Mouse (Mus musculus) liver, adult 2 months (tissue): ENCODE data around the gene Omg.

Experiments used
- CTCF ChIP-seq: fragments of 200-500 bp; IDR thresholded peaks from 2 replicates; pipeline ENCODE4 v1.5.1; 2011; ENCODE audit warnings: low read depth, low read length, control low read depth
- POLR2A ChIP-seq: fragments of 200-500 bp; IDR thresholded peaks from 2 replicates; pipeline ENCODE4 v1.6.1; 2011; ENCODE audit warnings: low read length, control low read depth; ENCODE audit not compliant: insufficient read depth; ENCODE audit errors: extremely low read depth

DNA sequence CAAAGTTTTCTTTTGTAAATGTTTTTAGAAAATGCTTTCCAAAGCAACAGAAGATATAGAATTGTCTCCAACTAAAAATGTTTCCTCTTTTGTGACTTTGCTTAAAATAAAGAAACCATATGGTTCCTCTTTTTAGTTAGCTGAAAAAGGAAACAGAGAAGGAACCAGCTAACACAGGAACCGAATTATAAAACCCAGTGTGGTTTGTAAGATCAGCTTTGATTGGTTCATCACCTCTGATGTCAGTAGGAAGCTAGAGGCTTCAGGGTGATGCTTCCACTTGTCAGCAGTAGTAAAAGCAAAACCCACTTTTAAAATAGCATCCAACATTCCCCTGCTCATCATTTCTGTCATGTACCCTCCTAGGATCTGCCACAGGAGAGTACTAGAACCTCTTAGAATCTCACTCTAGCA lies 16.0 kb upstream of the Omg start:
- TF ChIP-seq CTCF (no peak), POLR2A (no peak)
